Mouse (Mus musculus) intestine, embryonic 14.5 days (tissue): ENCODE measurements around the gene Rasa4. TPM values are rescaled to one million over a fixed set of nuclear protein-coding genes. Genes with fewer than 3 reads are reported as not detected.
A peak's percentile ranks its signal among the peaks of the same experiment; 100 is the strongest.

Source experiments
- ATAC-seq: fragments of 200-750 bp; cut with Nextera tagmentation; replicated peaks from 2 replicates; pipeline ENCODE4 v1.8.0; 2017; ENCODE audit warnings: low read depth, moderate number of reproducible peaks, moderate TSS enrichment, moderate library complexity; ENCODE audit not compliant: low FRiP score, low TSS enrichment
- DNase-seq: peaks from one replicate; pipeline ENCODE4 v3.0.0-alpha.2; 2018; ENCODE audit warnings: low spot score
- H3K27ac ChIP-seq: fragments of 300-500 bp; sonication (generic); 2 replicates; pipeline ENCODE4 v1.5.1; 2014; ENCODE audit warnings: low read depth, mild to moderate bottlenecking, control low read depth
- H3K27me3 ChIP-seq: fragments of 300-500 bp; sonication (generic); replicated peaks from 2 replicates; pipeline ENCODE4 v1.6.1; 2014; ENCODE audit warnings: low read length, control low read depth; ENCODE audit not compliant: control insufficient read depth, insufficient read depth
- H3K36me3 ChIP-seq: fragments of 300-500 bp; sonication (generic); 2 replicates; pipeline ENCODE4 v1.6.1; 2014; ENCODE audit warnings: low read length, control low read depth; ENCODE audit not compliant: control insufficient read depth, insufficient read depth
- H3K4me1 ChIP-seq: fragments of 300-500 bp; sonication (generic); replicated peaks from 2 replicates; pipeline ENCODE4 v1.6.1; 2014; ENCODE audit warnings: low read length, control low read depth, mixed read lengths; ENCODE audit not compliant: control insufficient read depth, insufficient read depth
- H3K4me2 ChIP-seq: fragments of 300-500 bp; sonication (generic); 2 replicates; pipeline ENCODE4 v1.6.1; 2014; ENCODE audit warnings: low read length
- H3K4me3 ChIP-seq: fragments of 300-500 bp; sonication (generic); 2 replicates; pipeline ENCODE4 v1.5.1; 2014; ENCODE audit warnings: low read depth, low read length, control low read depth, mixed read lengths
- H3K9ac ChIP-seq: fragments of 300-500 bp; sonication (generic); 2 replicates; pipeline ENCODE4 v1.6.1; 2014; ENCODE audit warnings: mild to moderate bottlenecking, low read length
- H3K9me3 ChIP-seq: fragments of 300-500 bp; sonication (generic); 2 replicates; pipeline ENCODE4 v1.6.1; 2016; ENCODE audit warnings: low read length, control low read depth; ENCODE audit not compliant: control insufficient read depth
- WGBS: fragments of 180-500 bp; shearing (Covaris S2); extraction: QIAGEN DNeasy Blood & Tissue Kit; methylation state at CpG from one replicate; pipeline ENCODE4 v1.1.7; 2014; 5-methylcytosine and 5-hydroxymethylcytosine counted together
- polyA plus RNA-seq: library from polyadenylated mRNA; unstranded; fragments of >200 nt; fragmentation: Nextera tagmentation; extraction: Ambion mirVana; gene quantifications from 2 replicates; pipeline ENCODE4 v1.2.1, GENCODE M21; 2014

The Rasa4 gene
- polyA plus RNA-seq, 1 experiment from 2014 or later: 22.6 TPM

- Histone ChIP-seq H3K27ac (no peak overlapping the region), H3K9me3 (no peaks in the 10 kb centered on the region), H3K27me3 (no peaks in the 10 kb centered on the region), H3K4me3 (no peak overlapping the region), H3K9ac (no peak overlapping the region), H3K36me3 (peaks cover 8% of the 10 kb centered on the region; the same call in 1 of the 2 replicates), H3K4me1 (no peaks in the 10 kb centered on the region), H3K4me2 (no peak overlapping the region)
- WGBS: 72% methylated on average over 5 of the region's 5 CpGs
- ATAC-seq (no peak), DNase-seq (no peak)
These were observed 8.2 kb downstream of the Rasa4 start for GRCm38 (mm10) chr5:136091927-136092326.

GRCm38 (mm10) chr5:136094249-136095010, 10.7 kb downstream of the Rasa4 start:
- H3K4me3 ChIP-seq: no peak overlapping the region
- H3K4me2 ChIP-seq: no peak overlapping the region
- no peak for DNase-seq
- no peak for ATAC-seq
- no peaks in the 10 kb centered on the region for H3K9me3 ChIP-seq
- peaks cover 8% of the 10 kb centered on the region; the same call in 1 of the 2 replicates for H3K36me3 ChIP-seq
- H3K4me1 ChIP-seq: no peaks in the 10 kb centered on the region
- H3K27ac ChIP-seq: no peak overlapping the region
- H3K9ac ChIP-seq: no peak overlapping the region
- 69% methylated on average over 8 of the region's 8 CpGs for WGBS
- no peaks in the 10 kb centered on the region for H3K27me3 ChIP-seq

GRCm38 (mm10) chr5:136095089-136095488, 11.4 kb downstream of the Rasa4 start:
- no peak overlapping the region for H3K4me3 ChIP-seq
- no peak for ATAC-seq
- DNase-seq: no peak
- peaks cover 8% of the 10 kb centered on the region; the same call in 1 of the 2 replicates for H3K36me3 ChIP-seq
- no peak overlapping the region for H3K27ac ChIP-seq
- WGBS: 73% methylated on average over 7 of the region's 7 CpGs
- H3K4me1 ChIP-seq: no peaks in the 10 kb centered on the region
- H3K9ac ChIP-seq: no peak overlapping the region
- H3K27me3 ChIP-seq: no peaks in the 10 kb centered on the region
- no peaks in the 10 kb centered on the region for H3K9me3 ChIP-seq
- H3K4me2 ChIP-seq: no peak overlapping the region

GRCm38 (mm10) chr5:136098536-136098935, 14.8 kb downstream of the Rasa4 start:
- no peak for ATAC-seq
- no peak for DNase-seq
- no peak overlapping the region for H3K4me2 ChIP-seq
- no peak overlapping the region for H3K27ac ChIP-seq
- H3K27me3 ChIP-seq: no peaks in the 10 kb centered on the region
- WGBS: 87% methylated on average over 10 of the region's 10 CpGs
- H3K4me3 ChIP-seq: no peak overlapping the region
- peaks cover 6% of the 10 kb centered on the region for H3K4me1 ChIP-seq
- H3K9ac ChIP-seq: no peak overlapping the region
- no peaks in the 10 kb centered on the region for H3K36me3 ChIP-seq
- H3K9me3 ChIP-seq: no peaks in the 10 kb centered on the region

- DNase-seq (peak; percentile 85), ATAC-seq (peak; percentile 88)
These were observed 18.5 kb downstream of the Rasa4 start for GRCm38 (mm10) chr5:136102099-136102820.

GRCm38 (mm10) chr5:136104511-136104910, 20.8 kb downstream of the Rasa4 start:
- DNase-seq (no peak), ATAC-seq (no peak)
- H3K4me3 ChIP-seq: no peak overlapping the region
- H3K27me3 ChIP-seq: no peaks in the 10 kb centered on the region
- no peaks in the 10 kb centered on the region for H3K36me3 ChIP-seq
- H3K4me2 ChIP-seq: no peak overlapping the region
- no peak overlapping the region for H3K9ac ChIP-seq
- no peak overlapping the region for H3K27ac ChIP-seq
- WGBS: 78% methylated on average over 5 of the region's 5 CpGs
- peaks cover 4% of the 10 kb centered on the region; the same call in 1 of the 2 replicates for H3K9me3 ChIP-seq
- peaks cover 6% of the 10 kb centered on the region for H3K4me1 ChIP-seq

More at GRCm38 (mm10) chr5:136102099-136102820, 18.5 kb downstream of the Rasa4 start:
- 0 out of 2 replicates have a peak overlapping the region, but pooled peaks have one; percentile 16 for H3K9ac ChIP-seq
- H3K4me2 ChIP-seq: peak overlapping the region; percentile 50
- peaks cover 4% of the 10 kb centered on the region; the same call in 1 of the 2 replicates for H3K9me3 ChIP-seq
- WGBS: 9% methylated on average over 41 of the region's 41 CpGs
- H3K36me3 ChIP-seq: no peaks in the 10 kb centered on the region
- H3K4me3 ChIP-seq: peak overlapping the region; percentile 25
- H3K27me3 ChIP-seq: no peaks in the 10 kb centered on the region
- H3K27ac ChIP-seq: no peak overlapping the region
- peaks cover 6% of the 10 kb centered on the region for H3K4me1 ChIP-seq

- 64% methylated on average over 2 of the region's 2 CpGs for WGBS
- H3K4me3 ChIP-seq: no peak overlapping the region
- H3K9ac ChIP-seq: no peak overlapping the region
- H3K27ac ChIP-seq: no peak overlapping the region
- no peak for DNase-seq
- no peak overlapping the region for H3K4me2 ChIP-seq
- H3K9me3 ChIP-seq: peaks cover 4% of the 10 kb centered on the region; the same call in 1 of the 2 replicates
- no peaks in the 10 kb centered on the region for H3K4me1 ChIP-seq
- ATAC-seq: no peak
- no peaks in the 10 kb centered on the region for H3K36me3 ChIP-seq
- no peaks in the 10 kb centered on the region for H3K27me3 ChIP-seq
These were observed 24.8 kb downstream of the Rasa4 start for GRCm38 (mm10) chr5:136108486-136108885.

GRCm38 (mm10) chr5:136109042-136109441, 25.3 kb downstream of the Rasa4 start:
- no peak overlapping the region for H3K4me2 ChIP-seq
- WGBS: 69% methylated on average over 3 of the region's 3 CpGs
- DNase-seq (no peak), ATAC-seq (no peak)
- no peak overlapping the region for H3K27ac ChIP-seq
- H3K36me3 ChIP-seq: no peaks in the 10 kb centered on the region
- no peak overlapping the region for H3K9ac ChIP-seq
- H3K4me1 ChIP-seq: no peaks in the 10 kb centered on the region
- no peaks in the 10 kb centered on the region for H3K27me3 ChIP-seq
- no peak overlapping the region for H3K4me3 ChIP-seq
- peaks cover 4% of the 10 kb centered on the region; the same call in 1 of the 2 replicates for H3K9me3 ChIP-seq
